Mouse (Mus musculus) megakaryocyte, embryonic 14.5 days (primary cell): ENCODE measurements around the gene Aunip.

ENCODE experiments used
- FLI1 ChIP-seq: IDR thresholded peaks from 2 replicates; pipeline ENCODE4 v1.6.1; 2012; ENCODE audit warnings: low read length, inconsistent platforms, mixed read lengths
- GATA1 ChIP-seq: IDR thresholded peaks from 3 replicates; pipeline ENCODE4 v1.6.1; 2012; ENCODE audit warnings: mixed read lengths, low read length, inconsistent platforms, borderline replicate concordance

- no peak for TF ChIP-seq GATA1
- no peak for TF ChIP-seq FLI1
Measured at GRCm38 (mm10) chr4:134514309-134514930, 3.6 kb downstream of the Aunip start.
